Mouse (Mus musculus) midbrain, embryonic 14.5 days (tissue): ENCODE measurements around the gene Arfgap3. TPM values are rescaled to one million over a fixed set of nuclear protein-coding genes. Genes with fewer than 3 reads are reported as not detected.

Experiments
- ATAC-seq: fragments of 200-750 bp; cut with Nextera tagmentation; 2 replicates; pipeline ENCODE4 v1.8.0; 2017; ENCODE audit warnings: moderate number of reproducible peaks, moderate library complexity; ENCODE audit not compliant: low FRiP score, low TSS enrichment
- DNase-seq: peaks from one replicate; pipeline ENCODE4 v3.0.0-alpha.2; 2015
- H3K27ac ChIP-seq: fragments of 300-500 bp; sonication (generic); replicated peaks from 2 replicates; pipeline ENCODE4 v1.5.1; 2014; ENCODE audit warnings: mild to moderate bottlenecking, low read depth, low read length, moderate library complexity
- H3K27me3 ChIP-seq: fragments of 300-500 bp; sonication (generic); 2 replicates; pipeline ENCODE4 v1.6.1; 2014; ENCODE audit warnings: low read length, control low read depth, mixed read lengths; ENCODE audit not compliant: control insufficient read depth, insufficient read depth
- H3K36me3 ChIP-seq: fragments of 300-500 bp; sonication (generic); 2 replicates; pipeline ENCODE4 v1.6.1; 2014; ENCODE audit warnings: low read length, control low read depth; ENCODE audit not compliant: control insufficient read depth, insufficient read depth
- H3K4me1 ChIP-seq: fragments of 300-500 bp; sonication (generic); 2 replicates; pipeline ENCODE4 v1.6.1; 2014; ENCODE audit warnings: mild to moderate bottlenecking, antibody characterized with exemption, low read length, control low read depth; ENCODE audit not compliant: control insufficient read depth, insufficient read depth
- H3K4me2 ChIP-seq: fragments of 300-500 bp; sonication (generic); 2 replicates; pipeline ENCODE4 v1.6.1; 2014; ENCODE audit warnings: mild to moderate bottlenecking, low read length, moderate library complexity
- H3K4me3 ChIP-seq: fragments of 300-500 bp; sonication (generic); replicated peaks from 2 replicates; pipeline ENCODE4 v1.5.1; 2014; ENCODE audit warnings: low read depth, low read length
- H3K9ac ChIP-seq: fragments of 300-500 bp; sonication (generic); replicated peaks from 2 replicates; pipeline ENCODE4 v1.6.1; 2014; ENCODE audit warnings: mild to moderate bottlenecking, low read length, moderate library complexity
- H3K9me3 ChIP-seq: fragments of 300-500 bp; sonication (generic); 2 replicates; pipeline ENCODE4 v1.6.1; 2016; ENCODE audit warnings: low read length, control low read depth, mixed read lengths; ENCODE audit not compliant: control insufficient read depth
- WGBS: fragments of 180-500 bp; shearing (Covaris S2); extraction: QIAGEN DNeasy Blood & Tissue Kit; methylation state at CpG from one replicate; pipeline ENCODE4 v1.1.7; 2014; 5-methylcytosine and 5-hydroxymethylcytosine counted together
- polyA plus RNA-seq: library from polyadenylated mRNA; unstranded; fragments of >200 nt; fragmentation: Nextera tagmentation; extraction: Ambion mirVana; gene quantifications from 2 replicates; pipeline ENCODE4 v1.2.1, GENCODE M21; 2014

Arfgap3 gene
- polyA plus RNA-seq, 1 experiment from 2014 or later: 42.2 TPM

DNA sequence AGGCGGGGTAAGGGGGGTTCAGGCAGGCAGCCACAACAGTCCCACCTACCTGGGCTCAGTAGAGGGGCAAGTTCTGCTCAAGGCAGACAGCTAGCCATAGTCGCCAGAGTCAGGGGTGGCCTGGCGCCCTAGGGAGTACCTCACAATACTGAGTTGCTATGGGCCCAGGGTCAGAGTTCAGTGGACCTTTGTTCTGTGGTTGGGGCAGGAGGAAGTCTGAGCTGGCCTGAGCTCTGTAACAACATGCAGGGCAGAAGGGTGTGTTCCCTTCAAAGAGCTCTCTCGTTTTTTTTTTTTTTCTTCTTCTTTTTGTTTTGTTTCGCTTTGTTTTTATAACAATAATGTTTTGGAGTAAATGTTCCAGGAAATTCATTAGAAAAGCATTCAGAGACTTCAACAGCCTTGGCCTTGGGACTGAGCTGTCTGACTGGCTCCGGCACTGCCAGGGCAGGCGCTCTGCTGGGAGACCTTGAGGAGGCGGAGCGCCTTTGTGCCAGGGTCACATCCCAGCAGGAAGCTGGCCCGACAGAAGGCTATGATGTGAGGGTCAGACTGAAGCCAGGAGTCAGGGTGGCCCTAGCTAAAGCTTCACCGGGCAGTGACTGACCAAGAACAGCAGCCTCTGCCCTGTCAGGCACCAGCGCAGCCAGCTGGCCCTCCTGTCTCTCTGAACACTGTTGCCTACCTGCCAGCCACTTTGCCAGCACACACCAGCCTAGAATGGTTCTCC lies 44.7 kb downstream of the Arfgap3 start:
- ATAC-seq (no peak), DNase-seq (no peak)
- Histone ChIP-seq H3K9me3 (no peaks in the 10 kb centered on the region), H3K9ac (no peak overlapping the region), H3K4me1 (no peaks in the 10 kb centered on the region), H3K27ac (no peak overlapping the region), H3K4me2 (no peak overlapping the region), H3K36me3 (peaks cover 69% of the 10 kb centered on the region), H3K4me3 (no peak overlapping the region), H3K27me3 (no peaks in the 10 kb centered on the region)
- 58% methylated on average over 12 of the region's 12 CpGs for WGBS

DNA sequence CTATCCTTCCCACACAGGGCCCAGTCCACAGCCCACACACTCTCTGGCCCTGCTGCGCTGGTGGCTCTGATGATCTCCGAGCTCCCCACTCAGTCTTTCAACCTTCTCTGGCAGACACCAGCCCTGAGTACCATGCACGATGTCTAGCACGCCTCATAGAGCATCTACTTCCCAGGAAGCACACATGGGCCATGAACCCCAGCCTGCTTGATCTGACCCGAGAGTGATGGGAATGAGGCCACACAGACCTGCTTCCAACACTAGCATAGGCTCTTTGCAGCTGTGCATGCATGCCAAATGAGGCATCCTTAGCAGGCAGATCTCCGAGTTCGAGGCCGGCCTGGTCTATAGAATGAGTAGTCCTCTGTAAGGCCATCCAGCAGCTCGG lies 45.2 kb downstream of the Arfgap3 start:
- H3K4me2 ChIP-seq: no peak overlapping the region
- H3K27me3 ChIP-seq: no peaks in the 10 kb centered on the region
- DNase-seq (no peak), ATAC-seq (no peak)
- no peak overlapping the region for H3K27ac ChIP-seq
- H3K9me3 ChIP-seq: no peaks in the 10 kb centered on the region
- no peaks in the 10 kb centered on the region for H3K4me1 ChIP-seq
- H3K36me3 ChIP-seq: peaks cover 68% of the 10 kb centered on the region
- 82% methylated on average over 9 of the region's 9 CpGs for WGBS
- no peak overlapping the region for H3K9ac ChIP-seq
- no peak overlapping the region for H3K4me3 ChIP-seq

DNA sequence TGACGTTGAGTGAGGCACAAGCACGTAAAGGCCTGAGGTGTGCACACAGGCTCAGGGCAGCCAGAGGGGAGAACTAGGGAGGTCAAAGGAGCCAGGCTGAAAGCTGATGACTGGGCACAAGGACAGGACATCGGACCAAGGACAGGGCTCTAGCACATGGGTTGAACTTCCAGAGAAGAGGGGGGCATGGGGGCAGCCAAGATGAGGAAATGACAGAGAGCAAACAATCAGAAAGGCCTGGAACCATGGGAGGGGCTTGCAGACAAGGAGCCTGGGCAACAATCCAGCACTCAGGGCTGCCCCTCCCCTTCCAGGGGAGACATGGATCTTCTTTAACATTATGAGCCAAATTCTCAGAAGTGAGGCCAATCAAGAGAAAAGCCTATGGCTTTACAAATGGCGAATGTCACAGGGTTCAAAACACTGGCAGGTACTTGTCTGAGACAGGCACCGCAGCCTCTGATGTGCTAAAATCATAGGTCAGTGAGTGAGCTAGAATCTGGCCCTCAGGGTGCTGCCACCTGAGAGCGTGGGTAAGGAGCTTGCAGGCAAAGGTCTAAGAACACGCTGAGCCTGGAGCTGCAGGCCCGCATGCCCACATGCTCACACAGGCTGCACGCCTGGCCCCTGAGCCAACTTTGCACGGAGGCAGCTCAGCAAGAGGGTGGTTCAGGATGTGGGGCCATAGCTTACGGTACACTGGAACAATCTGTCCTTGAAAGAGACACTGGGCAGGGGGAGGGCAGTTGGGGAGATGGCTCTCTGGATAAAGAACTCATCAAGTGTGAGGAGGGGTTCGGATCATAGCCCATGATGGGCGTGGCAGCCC lies 46.2 kb downstream of the Arfgap3 start:
- H3K4me3 ChIP-seq: no peak overlapping the region
- 92% methylated on average over 13 of the region's 13 CpGs for WGBS
- DNase-seq (peak; percentile 9), ATAC-seq (no peak)
- H3K4me2 ChIP-seq: no peak overlapping the region
- H3K9ac ChIP-seq: no peak overlapping the region
- no peaks in the 10 kb centered on the region for H3K4me1 ChIP-seq
- H3K27ac ChIP-seq: no peak overlapping the region
- peaks cover 69% of the 10 kb centered on the region for H3K36me3 ChIP-seq
- H3K9me3 ChIP-seq: no peaks in the 10 kb centered on the region
- H3K27me3 ChIP-seq: no peaks in the 10 kb centered on the region

DNA sequence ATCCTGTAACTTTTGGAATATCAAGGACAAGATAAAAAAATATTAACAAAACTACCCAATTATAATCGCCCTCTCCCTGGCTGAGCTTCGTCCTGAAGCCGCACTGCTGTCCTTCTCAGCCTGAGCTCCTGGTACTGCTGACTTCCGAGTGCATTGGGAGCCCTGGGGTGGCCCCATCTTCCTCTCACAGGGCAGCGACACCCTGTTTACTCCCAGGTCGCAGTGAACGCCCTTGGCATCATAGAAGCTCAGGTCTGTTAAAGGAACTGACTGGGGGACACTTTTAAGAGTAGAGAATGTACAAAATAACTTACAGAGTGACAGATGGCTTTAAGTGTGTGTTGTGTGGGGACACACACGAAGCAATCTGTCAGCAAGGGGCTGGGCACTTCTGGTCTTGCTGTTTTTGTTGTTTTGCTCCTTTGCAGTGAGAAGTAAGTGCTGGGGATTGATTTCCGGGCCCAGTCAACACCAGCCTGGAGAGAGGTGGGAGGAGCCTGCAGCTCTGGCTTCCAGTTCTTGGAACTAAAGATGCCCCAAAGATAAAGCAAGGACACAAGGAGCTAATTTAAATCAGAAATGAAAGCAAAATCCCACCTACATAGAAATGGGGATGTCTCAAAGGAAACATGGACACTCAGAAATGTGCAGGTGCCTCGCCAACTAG lies 50.0 kb downstream of the Arfgap3 start:
- Histone ChIP-seq H3K4me1 (no peaks in the 10 kb centered on the region), H3K9ac (no peak overlapping the region), H3K4me3 (no peak overlapping the region), H3K27ac (no peak overlapping the region), H3K27me3 (no peaks in the 10 kb centered on the region), H3K4me2 (no peak overlapping the region), H3K36me3 (peaks cover 35% of the 10 kb centered on the region), H3K9me3 (no peaks in the 10 kb centered on the region)
- DNase-seq (no peak), ATAC-seq (no peak)
- WGBS: 64% methylated on average over 10 of the region's 10 CpGs

DNA sequence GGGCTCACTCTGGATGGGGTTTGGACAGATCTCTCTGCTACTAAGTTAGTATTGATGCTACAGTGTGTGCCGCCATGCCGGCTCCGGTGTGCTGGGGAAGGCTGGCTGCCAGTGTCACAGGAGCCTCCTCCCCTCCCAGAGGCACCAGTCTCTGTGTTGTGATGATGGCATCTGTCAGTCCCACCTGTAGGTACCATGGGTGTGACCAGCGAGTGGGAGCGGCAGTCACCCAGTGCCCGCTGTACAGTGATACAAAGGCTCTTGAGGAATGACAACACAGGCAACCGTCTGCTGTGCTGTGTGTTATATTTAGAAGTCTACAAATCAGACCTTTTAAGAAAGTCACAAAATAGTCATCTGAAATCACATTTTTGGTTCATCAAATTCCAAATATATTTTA lies 50.6 kb downstream of the Arfgap3 start:
- 96% methylated on average over 7 of the region's 7 CpGs for WGBS
- ATAC-seq: no peak
- Histone ChIP-seq H3K9ac (no peak overlapping the region), H3K4me1 (no peaks in the 10 kb centered on the region), H3K36me3 (peaks cover 29% of the 10 kb centered on the region), H3K4me3 (no peak overlapping the region), H3K9me3 (no peaks in the 10 kb centered on the region), H3K27me3 (no peaks in the 10 kb centered on the region), H3K27ac (no peak overlapping the region), H3K4me2 (no peak overlapping the region)
- DNase-seq: no peak

DNA sequence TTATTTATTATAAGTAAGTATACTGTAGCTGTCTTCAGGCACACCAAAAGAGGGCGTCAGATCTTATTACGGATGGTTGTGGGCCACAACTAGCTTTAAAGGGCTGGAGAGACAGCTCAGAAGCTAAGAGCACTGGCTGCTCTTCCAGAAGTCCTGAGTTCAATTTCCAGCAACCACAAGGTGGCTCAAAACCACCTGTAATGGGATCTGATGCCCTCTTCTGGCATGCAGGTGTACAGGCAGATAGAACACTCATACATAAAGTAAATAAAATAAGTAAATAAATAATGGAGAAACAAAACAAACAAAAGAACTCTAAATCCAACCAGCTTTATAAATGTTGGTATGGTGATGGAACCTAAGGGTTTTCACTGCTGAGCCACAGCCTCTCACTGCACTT lies 51.2 kb downstream of the Arfgap3 start:
- no peak overlapping the region for H3K9ac ChIP-seq
- no peaks in the 10 kb centered on the region for H3K27me3 ChIP-seq
- no peaks in the 10 kb centered on the region for H3K4me1 ChIP-seq
- DNase-seq: no peak
- H3K27ac ChIP-seq: no peak overlapping the region
- no peak overlapping the region for H3K4me3 ChIP-seq
- no peak overlapping the region for H3K4me2 ChIP-seq
- peaks cover 25% of the 10 kb centered on the region for H3K36me3 ChIP-seq
- ATAC-seq: no peak
- WGBS: 89% methylated on average over 2 of the region's 2 CpGs
- no peaks in the 10 kb centered on the region for H3K9me3 ChIP-seq

DNA sequence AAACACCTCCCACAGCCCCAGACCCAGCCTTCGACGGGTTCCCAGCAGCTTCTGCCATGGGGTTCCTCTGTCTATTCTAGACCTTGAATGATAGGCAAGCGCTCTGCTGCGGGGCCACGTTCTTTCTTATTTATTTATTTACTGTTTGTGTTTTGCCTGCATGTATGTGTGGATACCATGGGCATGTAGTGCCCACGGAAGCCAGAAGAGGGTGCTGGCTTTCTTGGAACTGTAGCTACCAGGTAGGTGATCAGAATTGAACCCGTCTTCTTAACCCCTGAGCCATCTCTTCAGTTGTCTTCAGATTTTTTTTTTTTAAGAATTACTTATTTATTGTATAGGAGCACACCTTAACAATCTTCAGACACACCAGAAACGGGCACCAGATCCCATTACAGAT lies 51.7 kb downstream of the Arfgap3 start:
- no peak overlapping the region for H3K9ac ChIP-seq
- no peaks in the 10 kb centered on the region for H3K27me3 ChIP-seq
- H3K4me1 ChIP-seq: no peaks in the 10 kb centered on the region
- WGBS: 83% methylated on average over 8 of the region's 8 CpGs
- H3K4me3 ChIP-seq: no peak overlapping the region
- no peak overlapping the region for H3K27ac ChIP-seq
- peaks cover 25% of the 10 kb centered on the region for H3K36me3 ChIP-seq
- DNase-seq: no peak
- H3K9me3 ChIP-seq: no peaks in the 10 kb centered on the region
- no peak overlapping the region for H3K4me2 ChIP-seq
- no peak for ATAC-seq

DNA sequence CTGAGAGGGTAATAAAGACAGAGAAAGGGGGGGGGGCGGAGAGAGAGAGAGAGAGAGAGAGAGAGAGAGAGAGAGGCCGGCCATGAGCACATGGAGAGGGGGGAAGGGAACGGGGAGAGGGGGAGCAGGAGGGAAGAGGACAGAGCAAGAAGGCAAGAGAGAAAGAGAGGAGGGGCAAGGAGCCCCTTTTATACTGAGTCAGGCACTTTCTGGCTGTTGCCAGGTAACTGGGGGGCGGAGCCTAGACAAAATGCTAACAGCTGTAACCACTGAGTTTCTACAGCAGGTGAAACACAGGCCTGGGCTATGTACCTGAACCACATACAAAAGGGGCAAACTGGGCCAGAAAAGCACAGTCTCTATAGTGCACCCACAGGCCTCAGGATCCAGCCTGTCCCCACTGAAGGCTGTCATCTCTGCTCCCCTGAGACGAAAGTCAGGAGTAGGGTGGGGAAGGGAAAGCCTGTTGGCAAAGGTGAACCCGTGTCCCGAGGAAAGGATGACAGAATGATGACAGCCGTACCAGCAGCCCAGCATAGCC lies 53.2 kb downstream of the Arfgap3 start:
- Histone ChIP-seq H3K4me3 (no peak overlapping the region), H3K27me3 (no peaks in the 10 kb centered on the region), H3K4me1 (no peaks in the 10 kb centered on the region), H3K27ac (no peak overlapping the region), H3K36me3 (peaks cover 17% of the 10 kb centered on the region), H3K9ac (no peak overlapping the region), H3K9me3 (no peaks in the 10 kb centered on the region), H3K4me2 (no peak overlapping the region)
- ATAC-seq (no peak), DNase-seq (peak; percentile 28)
- 51% methylated on average over 8 of the region's 8 CpGs for WGBS
